Mouse (Mus musculus): Measurements from ENCODE around the gene Mad1l1.

DNA sequence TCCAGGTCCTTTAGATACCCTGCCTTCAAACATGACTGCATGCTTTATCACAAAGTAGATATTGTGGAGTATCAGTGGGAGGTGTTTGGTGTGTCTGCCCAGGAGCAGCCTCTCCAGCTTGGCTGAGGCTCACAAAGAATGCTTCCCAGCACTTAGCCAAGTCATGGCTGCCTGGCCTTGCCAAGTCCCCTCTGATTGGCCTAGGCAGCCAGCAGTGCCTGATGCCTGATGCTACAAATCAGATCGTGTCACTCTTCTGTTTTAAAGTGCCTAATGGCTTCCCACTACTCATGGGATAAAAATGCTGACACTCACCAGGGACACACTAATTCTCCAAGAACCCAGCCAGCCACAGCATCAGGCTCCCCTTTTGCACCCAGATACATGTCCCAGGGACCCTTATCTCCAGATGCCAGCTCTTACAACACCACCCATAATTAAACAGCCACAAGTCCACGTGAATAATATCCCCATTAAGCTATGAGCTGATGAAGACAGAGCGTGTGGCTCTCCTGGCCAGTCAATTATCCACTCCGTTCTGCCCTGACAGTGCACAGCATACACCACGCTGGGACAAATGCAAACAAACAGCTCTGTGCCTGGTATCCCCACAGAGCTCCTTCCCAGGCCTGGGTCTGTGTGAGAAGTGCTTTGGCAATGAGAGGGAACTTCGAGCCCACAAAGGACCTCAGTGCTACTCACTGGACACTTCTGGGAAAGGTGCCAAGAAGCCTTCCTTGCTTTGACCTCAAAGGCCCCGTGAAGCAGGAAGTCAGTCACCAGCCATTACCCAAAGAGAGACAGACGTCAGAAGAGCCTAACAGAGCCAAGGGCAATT lies 205.7 kb downstream of the Mad1l1 start:
- no peak for TF ChIP-seq CTCF (IDR thresholded peaks at IDR 0.05; ENCODE audit: control insufficient read depth, insufficient read depth, low read length)
- TF ChIP-seq POLR2A (IDR thresholded peaks at IDR 0.05; ENCODE audit: borderline replicate concordance, control insufficient read depth, low read depth, low read length), result no peak

Measured in bone marrow, adult 2 months (tissue).